11 mouse cellular contexts compared by ENCODE assay signal in genomic region chr5:36099662-36100061, GRCm38 (mm10).
A peak's percentile ranks its signal among the peaks of the same experiment; 100 is the strongest.
DNase-seq lines count a peak whose midpoint lies in the region; ATAC-seq and TF ChIP-seq lines count a peak whose summit lies in the region.
"Had no signal": no experiment of that assay in that cellular context is flagged by ENCODE, and none has a peak within 500 bp of the region (broad histone marks: within the 10 kb centered on the region; RNA-seq: fewer than 3 reads in every experiment).

No protein-coding gene starts in this region.

- H3K4me3 ChIP-seq in hindbrain, postnatal 0 days (ENCODE audit: low read length): no peak overlapping the region
- no peak overlapping the region for H3K4me3 ChIP-seq in hindbrain, embryonic 11.5 days (ENCODE audit: low read depth, low read length)
- H3K4me3 ChIP-seq in intestine, postnatal 0 days (ENCODE audit: low read depth, low read length): no peak overlapping the region
- no peak overlapping the region for H3K4me3 ChIP-seq in hindbrain, embryonic 13.5 days
- no peak overlapping the region for H3K4me3 ChIP-seq in midbrain, postnatal 0 days (ENCODE audit: low read depth, low read length)
- H3K4me3 ChIP-seq: embryonic facial prominence, embryonic 13.5 days had no signal

- H3K27ac ChIP-seq in hindbrain, postnatal 0 days: no peak overlapping the region
- no peak overlapping the region for H3K27ac ChIP-seq in hindbrain, embryonic 11.5 days (ENCODE audit: low read depth, low read length)
- no peak overlapping the region for H3K27ac ChIP-seq in intestine, postnatal 0 days (ENCODE audit: low read depth, low read length)
- no peak overlapping the region for H3K27ac ChIP-seq in hindbrain, embryonic 13.5 days
- no peak overlapping the region for H3K27ac ChIP-seq in midbrain, postnatal 0 days (ENCODE audit: low read depth, low read length)
- H3K27ac ChIP-seq: embryonic facial prominence, embryonic 13.5 days had no signal

- no peaks in the 10 kb centered on the region for H3K27me3 ChIP-seq in hindbrain, postnatal 0 days (ENCODE audit: insufficient read depth, low read length)
- no peaks in the 10 kb centered on the region for H3K27me3 ChIP-seq in hindbrain, embryonic 11.5 days (ENCODE audit: control insufficient read depth, insufficient read depth, low read length)
- no peaks in the 10 kb centered on the region for H3K27me3 ChIP-seq in intestine, postnatal 0 days (replicated peaks; ENCODE audit: control insufficient read depth, insufficient read depth, low read length)
- H3K27me3 ChIP-seq in hindbrain, embryonic 13.5 days: 0 out of 2 replicates have a peak, but pooled peaks cover 2% of the 10 kb centered on the region
- no peaks in the 10 kb centered on the region for H3K27me3 ChIP-seq in midbrain, postnatal 0 days (ENCODE audit: insufficient read depth, low read length)
- H3K27me3 ChIP-seq: embryonic facial prominence, embryonic 13.5 days had no signal

- no peak overlapping the region for H3K4me2 ChIP-seq in hindbrain, postnatal 0 days (ENCODE audit: low read depth, low read length)
- H3K4me2 ChIP-seq in hindbrain, embryonic 11.5 days (replicated peaks; ENCODE audit: low read depth, low read length): no peak overlapping the region
- no peak overlapping the region for H3K4me2 ChIP-seq in intestine, postnatal 0 days (replicated peaks; ENCODE audit: low read depth)
- H3K4me2 ChIP-seq in hindbrain, embryonic 13.5 days: no peak overlapping the region
- no peak overlapping the region for H3K4me2 ChIP-seq in midbrain, postnatal 0 days (ENCODE audit: low read depth, low read length, poor library complexity, severe bottlenecking)
- H3K4me2 ChIP-seq: embryonic facial prominence, embryonic 13.5 days; liver, embryonic 11.5 days had no signal

- peak; percentile 28 for DNase-seq in hindbrain, postnatal 0 days (ENCODE audit: low spot score)
- DNase-seq in hindbrain, embryonic 11.5 days (ENCODE audit: low spot score): no peak
- DNase-seq in NIH3T3 (ENCODE audit: low read depth) (peak; percentile 27), liver (no peak)
- DNase-seq in lung, postnatal 14 days: peak; percentile 45
- DNase-seq in midbrain, postnatal 0 days (ENCODE audit: low spot score): no peak
- DNase-seq: midbrain, embryonic 14.5 days had no signal

- peaks cover 6% of the 10 kb centered on the region; the same call in 1 of the 2 replicates for H3K4me1 ChIP-seq in hindbrain, postnatal 0 days (ENCODE audit: insufficient read depth, low read length)
- no peaks in the 10 kb centered on the region for H3K4me1 ChIP-seq in hindbrain, embryonic 11.5 days (replicated peaks; ENCODE audit: control insufficient read depth, insufficient read depth, low read length)
- no peaks in the 10 kb centered on the region for H3K4me1 ChIP-seq in intestine, postnatal 0 days (replicated peaks; ENCODE audit: control insufficient read depth, insufficient read depth, low read length)
- H3K4me1 ChIP-seq in hindbrain, embryonic 13.5 days (replicated peaks): peaks cover 16% of the 10 kb centered on the region
- H3K4me1 ChIP-seq in midbrain, postnatal 0 days (ENCODE audit: insufficient read depth, low read length): 0 out of 2 replicates have a peak, but pooled peaks cover 3% of the 10 kb centered on the region

- no peak for ATAC-seq in hindbrain, postnatal 0 days
- ATAC-seq in hindbrain, embryonic 11.5 days (ENCODE audit: low FRiP score): no peak
- ATAC-seq in intestine, postnatal 0 days: peak; percentile 65
- no peak for ATAC-seq in hindbrain, embryonic 13.5 days (ENCODE audit: low FRiP score)
- ATAC-seq in midbrain, postnatal 0 days (ENCODE audit: low FRiP score): no peak

- WGBS in hindbrain, postnatal 0 days: 59% methylated on average over 4 of the region's 4 CpGs
- WGBS in hindbrain, embryonic 11.5 days: 72% methylated on average over 4 of the region's 4 CpGs
- WGBS in intestine, postnatal 0 days: 18% methylated on average over 4 of the region's 4 CpGs
- 60% methylated on average over 4 of the region's 4 CpGs for WGBS in hindbrain, embryonic 13.5 days
- 61% methylated on average over 4 of the region's 4 CpGs for WGBS in midbrain, postnatal 0 days

- H3K36me3 ChIP-seq in hindbrain, postnatal 0 days (ENCODE audit: insufficient read depth, low read length): no peaks in the 10 kb centered on the region
- H3K36me3 ChIP-seq in hindbrain, embryonic 11.5 days (ENCODE audit: control insufficient read depth, insufficient read depth, low read length): no peaks in the 10 kb centered on the region
- no peaks in the 10 kb centered on the region for H3K36me3 ChIP-seq in intestine, postnatal 0 days (ENCODE audit: control insufficient read depth, insufficient read depth)
- no peaks in the 10 kb centered on the region for H3K36me3 ChIP-seq in hindbrain, embryonic 13.5 days
- no peaks in the 10 kb centered on the region for H3K36me3 ChIP-seq in midbrain, postnatal 0 days (ENCODE audit: insufficient read depth, low read length)
- H3K36me3 ChIP-seq: embryonic facial prominence, embryonic 13.5 days had no signal

- TF ChIP-seq CTCF in hindbrain, postnatal 0 days (IDR thresholded peaks at IDR 0.05; ENCODE audit: low read depth): no peak
- TF ChIP-seq CTCF in intestine, postnatal 0 days (IDR thresholded peaks at IDR 0.05; ENCODE audit: low read depth): no peak
- TF ChIP-seq CTCF in midbrain, postnatal 0 days (IDR thresholded peaks at IDR 0.05): no peak

- H3K9me3 ChIP-seq in hindbrain, postnatal 0 days (ENCODE audit: low read length): no peaks in the 10 kb centered on the region
- no peaks in the 10 kb centered on the region for H3K9me3 ChIP-seq in hindbrain, embryonic 11.5 days (ENCODE audit: control insufficient read depth, low read length)
- H3K9me3 ChIP-seq in intestine, postnatal 0 days (ENCODE audit: control insufficient read depth): no peaks in the 10 kb centered on the region
- H3K9me3 ChIP-seq in hindbrain, embryonic 13.5 days: no peaks in the 10 kb centered on the region
- no peaks in the 10 kb centered on the region for H3K9me3 ChIP-seq in midbrain, postnatal 0 days (ENCODE audit: low read length)
- H3K9me3 ChIP-seq: embryonic facial prominence, embryonic 13.5 days had no signal

- no peak overlapping the region for H3K9ac ChIP-seq in hindbrain, postnatal 0 days (replicated peaks; ENCODE audit: low read length)
- H3K9ac ChIP-seq in hindbrain, embryonic 11.5 days (ENCODE audit: low read depth, low read length): no peak overlapping the region
- no peak overlapping the region for H3K9ac ChIP-seq in intestine, postnatal 0 days (ENCODE audit: low read depth, low read length)
- no peak overlapping the region for H3K9ac ChIP-seq in hindbrain, embryonic 13.5 days
- H3K9ac ChIP-seq in midbrain, postnatal 0 days (replicated peaks; ENCODE audit: low read length, poor library complexity, severe bottlenecking): no peak overlapping the region
- H3K9ac ChIP-seq: embryonic facial prominence, embryonic 13.5 days had no signal

Comparison
In these comparisons a context has a peak if more than half of its experiments do, and no peak if none do; other contexts are left out.
1. DNase-seq: peak in hindbrain, postnatal 0 days (single experiment), NIH3T3 (single experiment) and lung, postnatal 14 days (single experiment); none in hindbrain, embryonic 11.5 days (single experiment), midbrain, postnatal 0 days (single experiment) and liver (single experiment).